Mouse (Mus musculus) thymus, adult 2 months (tissue): ENCODE measurements around the gene Apopt1.

ENCODE experiments used
- CTCF ChIP-seq: fragments of 200-500 bp; IDR thresholded peaks from 2 replicates; pipeline ENCODE4 v1.5.1; 2012; ENCODE audit warnings: mild to moderate bottlenecking, control low read depth, low read length, moderate library complexity, borderline replicate concordance; ENCODE audit not compliant: control insufficient read depth, poor library complexity, insufficient read depth; ENCODE audit errors: extremely low read depth
- POLR2A ChIP-seq: fragments of 200-500 bp; IDR thresholded peaks from 2 replicates; pipeline ENCODE4 v1.6.1; 2012; ENCODE audit warnings: mild to moderate bottlenecking, low read length, control low read depth, moderate library complexity; ENCODE audit not compliant: control insufficient read depth, poor library complexity, insufficient read depth; ENCODE audit errors: extremely low read depth

GRCm38 (mm10) chr12:111774845-111775244 lies 61.8 kb downstream of the Apopt1 start:
- no peak for TF ChIP-seq POLR2A
- no peak for TF ChIP-seq CTCF
